Mouse (Mus musculus) embryo, embryonic 9.5 days (tissue): ENCODE data around the gene Acat2.
"Not testable (repeated sequence)": the region's sequence is repeated elsewhere in the genome, so short reads cannot be mapped to it uniquely, and the experiment has no call there.

ENCODE experiments used
- DNase-seq: peaks from one replicate; pipeline ENCODE4 v3.0.0-alpha.2; 2017; ENCODE audit errors: extremely low spot score

Acat2 gene

DNA sequence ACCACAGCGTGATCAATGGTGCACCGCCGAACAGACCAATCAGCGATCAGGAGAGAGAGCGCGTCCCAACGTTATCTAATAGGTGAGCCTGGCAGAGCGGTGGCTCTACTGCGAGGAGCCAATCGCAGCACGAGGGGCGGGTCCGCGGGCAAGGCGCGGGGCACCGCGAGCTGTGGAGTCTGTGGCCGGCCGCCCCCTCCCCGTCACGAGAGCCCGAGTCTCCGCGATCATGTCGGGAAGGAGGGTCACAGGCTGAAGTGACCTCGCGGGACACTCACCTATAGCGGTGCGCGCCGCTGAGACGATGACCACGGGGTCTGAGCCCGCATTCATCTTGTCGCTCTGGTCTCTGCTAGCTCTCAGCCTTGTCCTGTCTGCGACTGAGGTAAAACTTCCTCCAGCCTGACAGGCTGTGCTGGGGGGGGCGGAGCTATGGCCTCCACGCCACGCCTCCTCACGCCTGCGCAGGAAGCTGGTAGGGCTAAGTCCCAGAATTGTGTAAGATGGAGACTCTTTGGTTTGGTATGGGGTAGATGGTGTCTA lies at the start of gene Acat2:
Acat2 (minus strand) TSS at position 417 of the 543 bp plus-strand sequence.
- DNase-seq = peak; percentile 93

DNA sequence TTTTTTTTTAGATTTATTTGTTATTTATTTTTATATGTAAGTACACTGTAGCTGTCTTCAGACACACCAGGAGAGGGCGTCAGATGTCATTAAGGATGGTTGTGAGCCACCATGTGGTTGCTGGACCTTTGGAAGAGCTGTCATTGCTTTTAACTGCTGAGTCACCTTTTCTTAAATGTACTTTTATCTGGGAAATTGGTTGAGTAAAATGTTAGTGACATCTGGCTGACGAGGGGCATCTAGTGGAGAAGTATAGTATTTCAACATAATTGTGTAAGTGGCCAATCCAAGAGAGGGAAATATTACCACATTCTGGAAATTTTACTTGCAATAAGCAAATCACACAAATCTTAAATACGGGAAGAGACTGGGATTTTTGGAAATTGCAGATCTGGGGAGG lies 49.3 kb upstream of the Acat2 start:
- DNase-seq = peak; percentile 37

DNA sequence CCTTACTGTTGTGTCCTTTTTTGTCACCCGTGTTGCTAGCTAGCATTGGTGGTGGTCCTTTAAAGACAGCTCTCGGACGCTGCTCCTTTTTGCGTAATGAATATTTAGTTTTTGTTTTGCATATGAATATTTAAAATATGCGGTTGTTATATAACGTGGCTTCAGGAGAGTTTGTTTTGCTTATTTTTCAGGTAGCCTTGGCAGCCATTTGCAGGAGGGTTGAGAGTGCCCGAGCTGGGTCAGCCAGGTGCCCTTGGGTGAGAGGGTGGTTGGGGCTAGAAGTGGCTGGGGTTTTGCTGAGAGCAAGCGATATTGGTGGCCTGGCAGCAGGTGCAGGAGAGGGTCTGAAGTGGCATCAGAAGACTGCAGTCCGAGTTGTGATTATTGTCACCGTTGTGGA lies 48.0 kb upstream of the Acat2 start:
- peak; percentile 14 for DNase-seq

DNA sequence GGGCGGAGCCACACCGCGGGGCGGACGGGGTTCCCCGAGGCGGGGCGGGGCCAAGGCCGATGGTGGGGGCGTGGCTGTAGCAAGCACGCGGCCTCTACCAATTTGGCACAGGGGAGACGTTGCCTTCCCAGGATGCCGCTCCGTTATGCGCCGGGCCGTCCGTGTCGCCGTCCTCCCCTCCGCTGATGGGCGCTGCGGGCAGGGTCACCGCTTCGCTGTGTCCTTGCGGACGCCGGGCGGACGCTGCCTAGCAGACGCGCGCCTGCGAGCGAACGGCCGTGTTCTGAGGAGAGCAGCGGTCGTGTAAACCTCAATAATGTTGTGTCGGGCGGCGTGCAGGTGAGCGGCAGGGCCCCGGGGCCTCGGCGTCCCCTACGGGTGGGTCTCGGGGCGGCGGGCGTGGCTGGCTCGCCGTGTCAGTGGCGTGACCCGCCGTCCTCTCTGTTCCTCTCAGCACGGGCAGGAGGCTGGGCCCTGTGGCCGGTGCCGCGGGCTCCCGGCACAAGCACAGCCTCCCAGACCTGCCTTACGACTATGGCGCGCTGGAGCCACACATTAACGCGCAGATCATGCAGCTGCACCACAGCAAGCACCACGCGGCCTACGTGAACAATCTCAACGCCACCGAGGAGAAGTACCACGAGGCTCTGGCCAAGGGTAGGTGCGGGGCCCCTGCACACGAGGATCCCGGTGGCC lies 47.3 kb upstream of the Acat2 start:
- DNase-seq = peak; percentile 99

DNA sequence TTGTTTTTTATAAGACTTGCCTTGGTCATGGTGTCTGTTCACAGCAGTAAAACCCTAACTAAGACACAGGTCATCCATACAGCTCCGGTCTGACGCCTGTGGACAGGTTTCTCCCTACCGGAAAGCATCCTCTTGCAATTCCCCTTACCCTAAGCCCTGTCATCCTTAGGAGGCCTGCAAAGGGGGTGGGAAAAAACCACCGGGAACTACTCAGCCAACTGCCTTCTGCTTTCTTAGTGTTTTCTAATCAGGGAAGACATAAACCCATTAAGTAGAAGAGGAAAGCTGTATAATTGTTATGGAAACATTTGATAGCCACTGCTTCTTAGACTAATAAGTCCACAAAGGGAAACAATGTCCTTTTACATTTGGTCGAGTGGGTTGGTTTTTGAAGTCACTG lies 46.4 kb upstream of the Acat2 start:
- DNase-seq = peak; percentile 16

DNA sequence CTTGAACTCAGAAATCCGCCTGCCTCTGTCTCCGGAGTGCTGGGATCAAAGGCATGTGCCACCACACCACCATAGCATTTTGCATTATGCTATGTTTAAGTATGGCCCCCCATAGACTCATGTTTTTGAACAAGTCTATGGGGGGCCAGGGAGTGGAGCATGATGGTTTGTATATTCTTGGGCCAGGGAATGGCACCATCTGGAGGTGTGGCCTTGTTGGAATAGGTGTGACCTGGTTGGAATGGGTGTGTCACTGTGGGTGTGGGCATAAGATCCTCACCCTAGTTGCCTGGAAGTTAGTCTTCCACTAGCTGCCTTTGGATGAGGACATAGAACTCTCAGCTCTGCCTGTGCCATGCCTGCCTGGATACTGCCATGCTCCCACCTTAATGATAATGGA lies 46.0 kb upstream of the Acat2 start, which contains the start of gene Sod2:
Sod2 (plus strand) TSS at position 301 of the 400 bp plus-strand sequence.
- not testable (repeated sequence) for DNase-seq

DNA sequence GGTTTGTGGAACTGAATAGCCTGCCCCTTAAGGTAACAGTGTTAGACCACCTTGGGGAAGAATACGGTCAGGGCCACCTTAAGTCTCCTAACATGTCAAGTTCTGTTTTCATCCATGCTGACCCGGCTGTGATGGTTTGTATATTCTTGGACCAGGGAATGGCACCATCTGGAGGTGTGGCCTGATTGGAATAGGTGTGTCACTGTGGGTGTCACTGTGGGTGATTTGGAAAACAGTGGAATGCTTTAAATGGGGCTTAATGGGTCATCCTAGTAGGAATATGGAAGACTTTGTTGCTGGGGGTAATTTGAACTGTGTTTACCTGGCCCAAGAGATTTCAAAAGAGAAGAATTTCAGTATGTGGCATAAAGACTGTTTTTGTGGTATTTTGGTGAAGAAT lies 43.9 kb upstream of the Acat2 start:
- not testable (repeated sequence) for DNase-seq

DNA sequence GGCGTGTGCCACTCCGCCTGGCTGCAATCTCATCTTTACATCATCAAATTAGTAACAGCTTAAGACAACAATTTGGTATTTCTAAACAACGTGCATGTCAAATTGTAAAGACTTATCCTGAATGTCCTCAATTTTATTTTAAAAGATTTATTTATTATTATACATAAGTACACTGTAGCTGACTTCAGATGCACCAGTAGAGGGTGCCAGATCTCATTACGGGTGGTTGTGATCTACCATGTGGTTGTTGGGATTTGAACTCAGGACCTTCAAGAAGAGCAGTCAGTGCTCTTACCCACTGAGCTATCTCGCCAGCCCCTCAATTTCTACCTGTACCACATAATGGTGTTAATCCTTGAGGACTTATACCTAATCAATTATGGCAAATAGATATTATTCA lies 41.7 kb upstream of the Acat2 start:
- not testable (repeated sequence) for DNase-seq

DNA sequence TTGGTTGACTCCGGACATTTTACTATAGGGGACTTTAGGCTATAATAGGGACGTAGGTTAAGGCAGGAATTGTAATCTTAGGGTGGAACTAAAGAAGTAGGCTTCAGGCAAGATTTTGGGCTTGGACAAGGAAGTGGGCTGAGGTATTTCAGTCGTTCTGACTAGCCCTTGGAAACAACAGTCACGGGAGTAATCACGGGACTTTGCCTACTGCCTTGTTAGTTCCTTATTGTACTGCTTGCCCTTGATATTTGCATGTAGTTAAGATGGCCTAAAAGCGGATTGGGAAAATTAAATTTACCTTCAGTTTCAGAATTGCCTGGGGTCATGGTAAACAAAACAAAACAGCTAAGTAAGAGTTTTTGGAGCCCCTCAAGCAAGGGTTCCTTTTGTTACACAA lies 38.5 kb upstream of the Acat2 start:
- no peak for DNase-seq

DNA sequence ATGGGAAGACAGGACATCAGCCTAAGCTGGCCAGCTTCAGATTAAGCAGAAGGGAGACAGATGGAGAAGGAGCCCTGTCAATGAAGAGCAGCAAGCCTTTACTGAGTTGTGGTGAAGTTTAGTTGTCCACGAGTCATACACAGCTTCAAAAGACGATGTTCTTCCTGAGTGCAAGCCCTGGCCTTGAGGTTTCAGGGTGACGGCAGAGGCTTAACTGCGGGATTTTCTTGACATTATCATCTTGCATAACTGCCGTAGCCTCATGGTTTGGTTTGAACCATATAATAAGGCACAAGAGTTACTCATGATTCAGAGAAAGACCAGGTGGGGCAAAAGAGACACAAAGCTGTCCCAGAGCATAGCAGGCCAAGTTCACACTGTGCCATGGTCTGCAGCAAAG lies 37.3 kb upstream of the Acat2 start:
- no peak for DNase-seq

DNA sequence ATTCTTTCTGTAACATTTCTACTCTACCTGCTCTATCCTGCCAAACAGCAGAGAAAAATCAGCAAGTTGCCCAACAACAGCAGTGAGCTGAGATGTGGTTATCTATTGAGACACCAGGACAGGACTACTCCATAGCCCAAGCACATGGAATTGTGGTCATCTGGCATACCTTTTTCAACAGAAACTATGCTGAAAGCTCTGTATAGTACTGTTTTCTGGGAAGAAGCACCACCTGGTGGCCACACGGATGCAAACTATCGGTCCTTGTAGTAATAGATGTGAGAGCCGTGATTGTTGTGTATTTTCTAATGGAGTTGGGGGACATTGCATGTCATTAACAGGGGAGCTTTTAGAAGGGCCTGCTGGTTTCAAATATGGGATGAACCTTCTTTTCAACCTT lies 35.8 kb upstream of the Acat2 start:
- peak; percentile 6 for DNase-seq

DNA sequence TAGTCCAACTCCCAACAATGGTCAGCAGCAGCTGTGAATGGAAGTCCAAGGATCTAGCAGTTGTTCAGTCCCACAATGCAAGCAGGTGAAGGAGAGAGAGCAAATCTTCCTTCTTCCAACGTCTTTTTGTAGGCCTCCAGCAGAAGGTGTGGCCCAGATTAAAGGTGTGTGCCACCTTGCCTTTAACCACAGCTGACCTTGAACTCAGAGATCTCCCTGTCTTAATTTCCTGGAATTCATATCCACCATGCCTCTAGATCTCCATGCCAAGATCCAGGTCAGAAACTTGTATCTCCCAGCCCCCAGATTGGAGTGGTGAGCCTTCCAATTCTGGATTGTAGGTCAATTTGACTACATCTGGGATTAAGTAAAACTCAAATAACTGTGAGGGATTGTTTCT lies 33.5 kb upstream of the Acat2 start, which contains the start of gene Wtap:
Wtap (minus strand) TSS at position 101 of the 400 bp plus-strand sequence.
- no peak for DNase-seq

DNA sequence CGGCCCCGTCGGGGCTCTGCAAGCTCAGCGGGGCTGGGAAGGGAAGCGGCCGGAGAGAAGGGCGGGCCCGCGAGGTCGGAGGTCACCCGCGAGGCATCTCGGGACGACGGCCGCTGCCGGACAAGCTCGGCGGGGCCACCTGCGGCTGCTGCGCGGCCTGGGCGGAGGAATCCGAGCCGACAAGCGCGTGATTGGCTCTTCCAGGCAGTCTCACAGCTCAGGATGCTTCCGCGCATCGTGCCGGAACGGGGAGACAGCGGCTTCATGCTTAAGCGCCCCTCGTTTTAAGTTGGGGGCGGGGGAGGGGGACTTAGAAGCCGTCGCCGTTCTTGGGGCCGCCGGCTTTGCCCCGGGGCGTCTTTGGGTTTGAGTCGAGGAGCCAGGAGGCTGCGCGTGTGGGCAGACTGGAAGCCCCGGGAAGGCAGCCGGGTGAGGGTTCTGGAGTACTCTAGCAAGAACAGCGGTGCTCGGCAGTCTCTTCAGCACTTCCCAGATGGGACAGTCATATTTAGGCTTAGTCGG lies 32.0 kb upstream of the Acat2 start:
- peak; percentile 94 for DNase-seq

DNA sequence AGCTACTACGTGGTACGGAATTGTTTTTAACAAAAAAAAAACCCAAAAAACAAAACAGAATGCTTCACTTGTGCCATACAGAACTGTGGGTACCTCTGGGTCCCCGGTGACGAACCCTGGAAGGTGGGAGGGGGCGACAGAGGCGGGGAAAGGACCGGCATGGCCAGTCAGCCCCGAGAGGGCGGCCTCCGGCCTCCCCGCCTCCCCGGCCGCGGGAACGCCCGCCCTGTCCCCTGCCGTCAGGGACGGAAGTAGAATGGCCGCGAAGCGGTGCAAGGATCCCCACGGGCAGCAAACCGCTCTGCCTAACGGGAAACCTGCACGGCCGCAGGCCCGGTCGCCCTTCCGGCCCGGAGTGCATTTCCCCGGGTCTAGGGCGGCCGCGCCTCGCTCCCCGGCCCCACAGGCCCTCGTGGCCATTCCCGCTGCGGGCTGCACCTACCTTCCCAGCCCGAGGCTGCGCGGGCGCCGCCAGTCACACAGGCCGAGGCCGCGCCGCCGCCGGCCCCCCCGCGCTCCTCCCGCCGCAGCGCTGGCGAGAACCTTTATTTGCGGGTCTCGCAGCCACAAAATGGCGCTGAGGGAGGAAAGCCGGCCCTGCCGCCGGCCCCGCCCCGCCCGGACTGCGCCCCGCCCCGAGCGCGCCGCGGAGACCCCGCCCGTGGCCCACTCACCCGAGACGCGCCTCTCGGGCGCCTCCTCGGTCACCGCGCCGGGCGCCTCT lies 31.2 kb upstream of the Acat2 start:
- peak; percentile 93 for DNase-seq

DNA sequence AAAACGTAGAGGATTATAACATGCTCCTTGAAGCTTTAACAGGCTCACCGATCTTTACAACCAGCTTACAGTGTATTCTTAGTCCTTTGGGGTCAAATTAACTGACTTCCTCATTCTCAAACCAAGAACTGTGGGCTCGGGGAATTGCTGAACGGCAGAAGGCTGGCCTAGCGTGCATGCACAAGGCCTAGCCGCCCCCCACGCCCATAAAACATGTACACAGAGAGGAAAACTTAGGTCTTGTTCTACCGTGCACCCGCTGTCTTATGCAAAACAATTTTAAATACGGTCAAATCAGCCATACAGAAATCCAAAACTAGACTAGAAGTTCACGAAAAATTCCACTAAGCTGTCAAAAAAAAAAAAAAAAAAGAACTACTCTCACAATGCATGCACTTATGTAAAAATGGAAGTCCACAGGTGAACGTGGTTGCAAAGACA lies 30.7 kb upstream of the Acat2 start:
- DNase-seq = peak; percentile 19

DNA sequence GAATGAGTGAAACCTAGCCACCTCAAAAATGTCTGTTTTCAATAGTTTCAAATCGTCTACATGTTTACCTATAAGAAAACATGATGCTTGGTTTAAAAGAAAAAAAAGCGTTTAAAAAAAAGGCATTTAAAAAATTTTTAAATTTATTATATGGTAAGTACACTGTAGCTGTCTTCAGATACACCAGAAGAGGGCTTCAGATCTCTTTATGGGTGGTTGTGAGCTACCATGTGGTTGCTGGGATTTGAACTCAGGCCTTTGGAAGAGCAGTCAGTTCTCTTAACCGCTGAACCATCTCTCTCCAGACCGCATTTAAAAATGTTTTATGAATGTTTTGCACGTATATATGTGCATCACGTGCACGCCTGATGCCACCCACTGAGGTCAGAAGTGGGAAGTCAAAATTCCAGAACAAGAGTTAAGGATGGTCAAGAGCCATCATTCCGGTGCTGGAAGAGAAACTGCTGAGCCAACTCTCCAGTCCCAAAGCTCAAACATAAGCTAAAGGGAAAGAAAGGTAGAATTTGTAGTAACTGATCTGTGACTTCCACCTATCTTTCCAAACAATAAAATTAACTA lies 30.1 kb upstream of the Acat2 start:
- no peak for DNase-seq

DNA sequence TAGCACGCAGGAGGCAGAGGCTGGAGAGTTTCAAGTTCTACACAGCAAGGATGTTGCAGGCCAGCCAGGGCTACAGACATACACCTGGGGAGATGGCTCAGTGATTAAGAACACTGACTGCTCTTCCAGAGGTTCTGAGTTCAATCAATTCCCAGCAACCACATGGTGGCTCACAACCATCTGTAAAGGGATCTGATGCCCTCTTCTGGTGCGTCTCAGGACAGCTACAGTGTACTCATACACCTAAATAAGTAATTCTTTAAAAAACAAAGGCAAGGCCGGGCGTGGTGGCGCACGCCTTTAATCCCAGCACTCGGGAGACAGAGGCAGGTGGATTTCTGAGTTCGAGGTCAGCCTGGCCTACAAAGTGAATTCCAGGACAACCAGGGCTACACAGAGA lies 27.5 kb upstream of the Acat2 start:
- DNase-seq = not testable (repeated sequence)

DNA sequence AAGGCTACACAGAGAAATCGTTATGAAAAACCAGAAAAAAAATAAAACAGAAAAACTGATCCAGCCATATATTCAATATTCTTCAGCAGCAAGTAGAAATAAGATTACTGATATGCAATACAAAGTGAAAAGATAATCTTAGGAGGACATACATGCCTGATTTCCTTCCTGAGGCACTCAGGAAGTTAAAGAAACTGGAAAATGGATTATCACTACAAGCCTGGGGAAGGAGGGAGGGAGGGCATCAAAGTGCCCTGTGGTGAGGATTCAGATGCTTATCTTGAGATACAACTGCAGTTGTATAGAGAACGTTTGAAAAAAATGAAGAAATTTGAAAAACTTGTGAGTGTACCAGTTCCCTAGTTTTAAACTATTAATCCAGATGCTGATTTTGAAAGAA lies 23.4 kb upstream of the Acat2 start:
- no peak for DNase-seq

DNA sequence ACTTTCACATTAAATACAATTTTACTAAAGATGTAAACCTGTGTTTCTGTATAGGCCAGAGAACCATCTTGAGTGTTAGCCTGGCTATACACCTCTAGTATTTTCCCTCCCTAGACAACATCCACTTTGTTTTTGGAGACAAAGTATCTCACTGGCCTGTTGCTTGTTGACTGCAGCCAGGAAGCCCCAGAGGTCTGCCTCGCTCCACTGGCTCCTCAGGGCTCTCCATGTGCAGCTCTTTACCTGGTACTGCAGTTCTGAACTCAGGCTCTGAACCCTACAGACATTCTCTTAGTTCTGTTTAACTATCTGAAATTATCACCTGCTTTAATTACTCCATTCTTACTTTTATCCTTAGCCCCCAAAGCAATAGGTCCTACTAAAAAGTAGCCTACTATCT lies 18.0 kb upstream of the Acat2 start:
- no peak for DNase-seq

DNA sequence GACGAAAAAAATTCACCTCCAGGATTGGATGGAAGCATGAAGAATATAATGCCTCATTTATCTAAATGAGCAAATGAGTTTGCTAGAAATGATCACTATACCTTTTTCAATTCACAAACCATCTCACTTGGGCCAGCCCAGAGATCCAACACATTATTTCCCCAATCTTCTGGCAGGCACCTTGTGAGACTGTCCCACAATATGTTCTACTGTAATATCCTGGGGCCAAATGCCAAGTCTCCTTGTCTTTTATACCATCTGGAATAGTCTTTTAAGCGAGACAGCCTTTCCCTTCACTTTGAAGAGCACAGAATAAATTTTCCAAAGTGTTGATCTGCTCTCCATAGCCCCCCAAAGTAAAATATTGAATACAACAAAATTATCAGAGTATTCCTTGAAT lies 13.3 kb upstream of the Acat2 start:
- DNase-seq = no peak

DNA sequence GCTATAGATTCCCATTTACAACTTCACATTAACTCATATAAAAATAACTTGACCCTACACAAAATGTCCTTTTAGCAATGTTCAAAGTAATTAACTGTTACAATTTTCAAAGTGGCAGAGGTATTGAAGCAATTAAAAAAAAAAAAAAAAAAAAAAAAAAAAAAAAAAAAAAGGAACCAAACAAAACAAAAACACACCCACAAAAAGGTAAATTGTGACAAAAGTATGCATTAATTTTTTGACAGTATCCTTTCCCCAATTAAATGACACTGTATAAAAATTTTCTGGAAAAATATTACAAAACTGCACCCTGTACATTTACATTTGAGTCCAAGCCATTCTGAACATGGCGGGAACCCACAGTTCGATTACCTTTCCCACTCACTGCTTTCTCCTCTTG lies 6.6 kb upstream of the Acat2 start:
- no peak for DNase-seq

DNA sequence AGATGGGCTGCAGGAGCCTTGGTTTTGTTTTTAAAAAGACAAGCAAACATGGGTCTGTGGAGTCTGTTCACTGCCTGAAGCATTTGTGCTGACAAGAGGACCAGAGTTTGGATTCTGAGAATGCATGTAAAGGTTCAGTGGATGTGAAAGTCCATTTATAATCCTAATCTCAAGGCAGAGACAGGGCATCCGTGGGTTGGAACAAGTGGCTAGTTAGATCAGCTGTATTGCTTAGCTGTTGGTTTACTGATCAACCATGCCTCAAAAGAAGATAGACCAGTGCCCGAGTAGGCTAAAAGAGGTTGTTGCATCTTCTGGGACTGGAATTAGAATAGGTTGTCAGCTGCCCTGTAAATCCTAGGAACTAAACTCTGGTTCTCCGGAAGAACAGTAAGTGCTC lies 2.9 kb upstream of the Acat2 start:
- DNase-seq = no peak
